Mouse (Mus musculus) B cell, adult 62 days (primary cell): ENCODE data around the gene Traf7. TPM values are rescaled to one million over a fixed set of nuclear protein-coding genes. Genes with fewer than 3 reads are reported as not detected.

Experiments
- total RNA-seq: library from RNA; stranded (reverse); gene quantifications from 4 replicates; pipeline ENCODE4 v1.2.4, GENCODE M21; 2023

The Traf7 gene
- total RNA-seq = 174 to 212 TPM (median 202 TPM) in 4 replicates

DNA sequence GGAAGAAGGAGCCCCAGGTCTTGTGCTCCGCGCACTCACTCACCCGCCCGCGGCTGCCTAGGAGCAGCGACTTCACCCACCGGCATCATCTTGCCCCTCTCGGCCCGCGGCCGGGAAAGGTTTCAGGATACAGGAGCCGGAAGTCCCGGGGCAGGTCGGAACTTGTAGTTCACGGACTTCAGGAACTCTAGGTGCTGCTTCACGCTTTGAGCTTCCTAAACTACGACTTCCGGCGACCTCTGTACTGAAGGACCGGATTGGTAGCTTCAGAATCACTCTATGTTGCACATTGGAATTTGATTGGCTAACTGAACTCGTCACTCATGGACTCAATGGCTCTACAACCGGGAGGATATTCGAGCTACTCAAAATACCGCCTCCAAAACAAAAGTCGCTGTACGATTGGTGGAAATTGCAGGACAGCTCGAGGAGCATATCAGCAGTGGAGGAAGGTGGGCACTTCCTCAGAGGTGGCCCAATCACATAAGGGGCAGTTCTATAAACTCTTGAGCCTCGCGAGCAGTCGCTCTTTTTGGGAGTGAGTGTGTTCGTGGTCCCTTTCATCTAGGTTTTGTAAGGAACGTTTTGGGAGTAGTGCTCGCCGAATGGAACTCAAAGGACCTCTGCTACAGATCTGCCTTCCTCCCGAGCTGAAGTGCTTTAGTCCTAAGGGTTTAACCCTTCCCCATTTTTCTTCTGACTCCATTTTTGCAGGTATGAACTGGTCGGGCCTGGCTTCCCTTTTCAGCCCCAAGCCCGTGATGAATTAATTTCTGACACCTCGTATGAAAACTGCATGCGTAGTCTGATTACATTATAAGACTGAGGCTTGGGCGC is at the start of gene Traf7:
Gene Traf7 (minus strand): TSS at position 216 of the 837 bp plus-strand sequence.

DNA sequence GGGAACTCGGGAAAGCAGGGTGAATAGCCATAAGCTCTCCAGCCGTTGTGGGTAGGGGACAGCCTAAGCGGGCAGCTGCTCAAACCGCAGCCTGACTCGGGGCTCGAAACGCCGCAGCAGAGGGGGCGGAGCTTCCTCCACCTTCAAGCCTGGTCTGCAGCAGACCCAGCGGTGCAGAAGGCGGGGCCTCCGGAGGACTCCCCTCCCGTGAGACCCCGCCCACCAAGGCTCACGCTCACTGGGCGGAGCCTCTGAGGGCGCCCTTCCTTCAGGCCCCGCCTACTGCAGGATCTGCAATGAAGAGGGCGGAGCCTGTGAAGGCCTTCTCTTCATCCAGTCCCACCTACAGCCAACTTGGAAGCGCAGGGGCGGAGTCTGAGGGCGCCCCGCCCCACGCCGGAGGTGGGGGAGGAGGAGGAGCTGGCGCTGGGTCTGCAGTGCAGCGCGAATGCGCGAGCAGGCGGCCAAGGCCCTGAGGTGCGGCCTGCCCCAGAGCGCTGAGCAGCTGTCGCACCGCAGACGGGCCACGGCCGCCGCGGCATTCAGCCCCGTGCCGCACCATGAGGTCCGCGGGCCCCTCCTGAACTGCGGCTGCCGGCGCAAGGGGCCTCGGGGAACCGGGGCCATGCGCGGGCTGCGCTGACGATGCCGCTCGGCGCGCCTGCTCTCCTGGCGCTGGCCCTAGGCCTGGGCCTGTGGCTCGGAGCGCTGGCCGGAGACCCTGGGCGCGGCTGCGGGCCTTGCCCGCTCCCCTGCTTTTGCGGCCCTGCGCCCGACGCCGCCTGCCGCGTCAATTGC is 22.1 kb upstream of the Traf7 start, which contains the start of gene Pkd1:
Gene Pkd1 (plus strand): TSS at position 217 of the 798 bp plus-strand sequence.

DNA sequence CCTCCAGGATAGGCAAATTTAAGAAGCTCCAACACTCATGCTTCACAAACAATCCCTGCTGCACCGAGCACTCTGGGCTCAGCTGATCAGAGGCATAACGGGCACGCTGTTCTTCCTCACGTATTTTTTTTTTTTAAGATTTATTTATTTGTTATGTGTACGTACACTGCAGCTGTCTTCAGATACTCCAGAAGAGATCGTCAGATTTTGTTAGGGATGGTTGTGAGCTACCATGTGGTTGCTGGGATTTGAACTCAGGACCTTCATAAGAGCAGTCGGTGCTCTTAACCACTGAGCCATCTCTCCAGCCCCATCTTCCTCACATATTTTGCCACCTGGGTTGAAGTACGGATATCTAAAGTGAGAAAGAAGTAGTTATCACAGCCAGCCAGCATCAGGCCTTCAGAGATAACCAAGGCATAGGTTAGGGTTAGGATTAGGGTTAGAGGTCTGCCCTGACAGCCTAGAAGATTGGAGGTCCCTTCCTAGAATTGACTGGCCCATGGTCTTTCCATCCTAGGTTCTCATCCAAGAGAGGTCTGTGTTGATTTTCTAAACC is 6.5 kb upstream of the Traf7 start, which contains the start of gene Rab26:
Gene Rab26 (minus strand): TSS at position 51 of the 559 bp plus-strand sequence.

DNA sequence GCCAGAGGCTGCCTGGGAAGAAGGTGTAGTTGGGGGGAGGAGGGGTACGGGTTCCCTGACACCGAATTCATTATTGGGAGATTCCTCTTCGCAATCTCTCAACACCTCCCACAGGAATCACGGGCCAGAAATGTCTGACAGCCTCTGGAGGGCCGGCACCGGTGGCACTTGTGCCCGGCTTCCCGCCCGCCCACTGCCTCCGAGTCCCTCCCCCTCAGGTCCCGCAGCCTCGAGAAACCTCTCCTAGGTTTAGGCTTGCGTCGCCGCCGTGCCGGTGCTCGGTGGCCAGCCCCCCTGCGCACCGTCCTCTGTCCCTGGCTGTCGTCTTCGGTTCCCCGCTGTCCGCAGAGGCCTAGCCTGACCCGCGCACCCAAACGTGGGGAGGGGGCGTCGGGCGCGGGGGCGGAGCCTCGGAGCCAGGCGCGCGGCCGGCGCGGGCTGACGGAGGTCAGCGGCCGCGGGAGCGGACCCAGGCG is 39.5 kb downstream of the Traf7 start, which contains the start of gene Caskin1:
Gene Caskin1 (plus strand): TSS at position 416 of the 476 bp plus-strand sequence.

DNA sequence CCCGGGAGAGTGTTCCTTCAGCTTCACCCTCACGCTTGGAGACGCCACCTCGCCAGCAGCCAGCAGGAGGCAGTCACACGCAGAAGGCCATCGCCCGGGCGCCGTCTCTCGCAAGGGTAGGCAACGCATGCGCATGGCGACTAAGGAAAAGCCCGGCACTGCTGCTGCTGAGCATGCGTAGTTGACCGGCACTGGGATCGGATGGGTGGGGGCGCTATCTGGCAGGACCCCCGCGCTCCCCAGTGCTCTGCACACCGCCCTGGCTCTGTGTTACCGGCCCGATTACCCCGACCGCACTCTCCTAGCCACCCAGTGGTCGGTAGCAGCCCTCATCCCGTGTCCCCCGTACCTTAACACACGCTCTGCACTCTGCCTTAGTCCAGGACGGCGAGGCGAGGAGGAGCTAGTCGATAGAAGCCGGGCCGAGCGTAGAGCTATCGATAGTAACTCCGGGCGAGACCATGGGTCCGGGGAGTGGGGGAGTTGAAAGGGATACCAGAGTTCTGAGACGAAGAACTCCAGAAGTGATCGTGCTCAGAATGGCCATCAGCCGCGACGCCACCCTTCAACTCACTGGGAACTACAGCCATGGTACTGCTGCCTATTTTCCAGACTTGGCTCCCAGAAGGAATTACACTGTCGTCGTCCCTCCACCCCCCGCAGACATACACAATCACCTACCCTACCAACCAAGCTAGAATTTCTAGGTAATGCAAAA is 48.9 kb downstream of the Traf7 start, which contains the start of gene Mlst8:
Gene Mlst8 (minus strand): TSS at position 416 of the 718 bp plus-strand sequence.

DNA sequence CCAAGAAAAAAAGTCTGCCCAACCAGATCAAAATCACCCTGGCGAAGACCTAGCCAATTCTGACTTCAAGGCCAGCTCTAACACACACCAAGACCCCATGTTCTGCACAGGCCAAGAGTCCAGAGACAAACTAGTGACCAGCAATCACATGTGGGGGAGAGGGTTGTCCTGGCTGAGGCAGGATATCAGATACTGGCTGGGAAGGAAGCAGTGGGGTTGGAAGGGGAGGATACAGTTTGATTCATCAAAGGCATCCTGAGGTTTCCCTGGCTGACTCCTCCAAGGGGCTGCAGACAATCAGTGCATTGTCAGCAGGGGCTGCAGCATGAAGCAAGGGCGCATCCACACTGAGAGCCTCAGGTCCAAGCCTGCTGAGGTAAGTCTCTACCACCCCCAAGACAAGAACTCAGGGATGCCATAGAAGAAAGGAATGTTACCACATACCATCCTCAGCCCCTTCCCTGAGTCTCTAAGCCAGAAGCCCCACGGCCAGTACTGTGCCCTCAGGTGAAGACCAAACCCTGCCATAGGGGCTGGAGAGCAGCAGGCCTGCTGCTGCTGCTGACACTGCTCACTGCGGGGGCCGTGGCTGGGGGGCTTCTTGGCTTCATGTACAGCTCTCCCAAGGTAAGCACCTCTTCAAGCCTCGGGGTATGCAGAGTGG is 54.0 kb downstream of the Traf7 start, which contains the start of gene Bricd5:
Gene Bricd5 (plus strand): TSS at position 273 of the 664 bp plus-strand sequence.

DNA sequence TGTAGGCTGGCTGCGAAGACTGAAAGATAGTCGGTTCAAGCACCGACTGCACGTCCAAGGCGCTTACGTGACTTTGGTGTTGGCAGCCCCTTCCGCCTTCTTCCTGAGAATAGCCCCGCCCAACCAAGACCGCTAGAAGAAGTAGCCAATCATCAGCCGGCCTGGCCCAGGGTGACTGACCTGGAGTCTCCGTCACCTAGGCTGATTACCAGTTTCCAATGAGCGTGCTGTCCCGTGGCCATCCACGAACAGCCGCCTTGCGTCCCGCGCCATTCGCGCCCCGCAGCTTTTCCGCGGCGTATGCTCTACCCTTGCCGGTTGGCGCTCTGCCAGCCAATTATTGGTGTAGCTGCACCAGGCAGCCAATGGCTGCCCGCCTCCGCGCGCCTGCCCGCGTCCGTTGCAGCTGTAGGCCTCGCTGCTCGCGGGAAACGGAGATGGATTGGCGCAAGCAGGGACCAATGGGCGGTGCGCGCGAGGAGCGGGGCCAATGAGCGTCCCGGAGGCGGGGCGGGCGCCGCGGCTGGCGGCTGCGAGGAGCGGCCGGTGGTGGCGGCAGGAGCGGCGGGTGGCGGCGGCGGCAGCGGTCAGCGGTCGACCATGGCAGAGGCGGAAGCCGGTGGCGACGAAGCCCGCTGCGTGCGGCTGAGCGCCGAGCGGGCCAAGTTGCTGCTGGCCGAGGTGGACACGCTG is 57.7 kb downstream of the Traf7 start, which contains the start of the genes E4f1 and Pgp:
Gene E4f1 (minus strand): TSS at position 404 of the 693 bp plus-strand sequence.
Gene Pgp (plus strand): TSS at position 483 of the 693 bp plus-strand sequence.

Other genes with a start within 250 kb of the Traf7 start
- 0.27 to 0.57 TPM (median 0.50 TPM) in 3 of 4 replicates, not detected in the other for gene Abca17, start 176.9 kb downstream of the Traf7 start, total RNA-seq
- gene Abca3, start 176.0 kb downstream of the Traf7 start, total RNA-seq = 52.3 to 57.4 TPM (median 55.0 TPM) in 4 replicates
- 155 to 180 TPM (median 162 TPM) in 4 replicates for gene Rnps1, start 113.4 kb downstream of the Traf7 start, total RNA-seq
- 21.7 to 37.3 TPM (median 25.2 TPM) in 4 replicates for gene Eci1, start 101.3 kb downstream of the Traf7 start, total RNA-seq
- 5.2 to 8.2 TPM (median 6.5 TPM) in 4 replicates for gene Dnase1l2, start 84.8 kb downstream of the Traf7 start, total RNA-seq
- 53.5 to 67.6 TPM (median 60.7 TPM) in 4 replicates for gene E4f1, start 57.6 kb downstream of the Traf7 start, total RNA-seq
- gene Pgp, start 57.5 kb downstream of the Traf7 start, total RNA-seq = 14.3 to 17.9 TPM (median 16.6 TPM) in 4 replicates
- 0.91 to 1.0 TPM in 2 of 4 replicates, not detected in the others for gene Bricd5, start 54.1 kb downstream of the Traf7 start, total RNA-seq
- gene Mlst8, start 48.9 kb downstream of the Traf7 start, total RNA-seq = 16.1 to 24.1 TPM (median 21.4 TPM) in 4 replicates
- not detected in 4 replicates for gene Caskin1, start 39.3 kb downstream of the Traf7 start, total RNA-seq
- 0.92 to 3.0 TPM (median 1.4 TPM) in 4 replicates for gene Rab26, start 6.3 kb upstream of the Traf7 start, total RNA-seq
- gene Pkd1, start 21.9 kb upstream of the Traf7 start, total RNA-seq = 66.6 to 77.7 TPM (median 73.9 TPM) in 4 replicates
- gene Tsc2, start 104.7 kb upstream of the Traf7 start, total RNA-seq = 90.9 to 106 TPM (median 96.8 TPM) in 4 replicates
- gene Nthl1, start 104.7 kb upstream of the Traf7 start, total RNA-seq = 4.4 to 5.8 TPM (median 5.0 TPM) in 4 replicates
- gene Slc9a3r2, start 122.4 kb upstream of the Traf7 start, total RNA-seq = 0.41 to 0.48 TPM in 2 of 4 replicates, not detected in the others
- gene Npw, start 130.5 kb upstream of the Traf7 start, total RNA-seq = not detected in 4 replicates
- gene Zfp598, start 141.7 kb upstream of the Traf7 start, total RNA-seq = 54.6 to 60.8 TPM (median 56.6 TPM) in 4 replicates
- not detected in 4 replicates for gene Syngr3, start 162.0 kb upstream of the Traf7 start, total RNA-seq
- gene Gfer, start 168.2 kb upstream of the Traf7 start, total RNA-seq = 12.9 to 22.3 TPM (median 19.2 TPM) in 4 replicates
- gene Noxo1, start 168.3 kb upstream of the Traf7 start, total RNA-seq = 5.5 to 8.2 TPM (median 5.8 TPM) in 4 replicates
- 27.5 to 42.8 TPM (median 32.7 TPM) in 4 replicates for gene Tbl3, start 179.7 kb upstream of the Traf7 start, total RNA-seq
- gene Rnf151, start 190.1 kb upstream of the Traf7 start, total RNA-seq = not detected in 4 replicates
- 1,219 to 1,283 TPM (median 1,236 TPM) in 4 replicates for gene Rps2, start 190.2 kb upstream of the Traf7 start, total RNA-seq
- gene Ndufb10, start 196.5 kb upstream of the Traf7 start, total RNA-seq = 67.0 to 84.4 TPM (median 75.9 TPM) in 4 replicates
- 1.6 TPM in 1 of 4 replicates, not detected in the others for gene Rpl3l, start 199.9 kb upstream of the Traf7 start, total RNA-seq
- 32.3 to 40.3 TPM (median 34.7 TPM) in 4 replicates for gene Msrb1, start 208.7 kb upstream of the Traf7 start, total RNA-seq
- gene Hs3st6, start 225.1 kb upstream of the Traf7 start, total RNA-seq = not detected in 4 replicates